Mouse (Mus musculus): ENCODE results near the gene Tcl1. TPM values are rescaled to one million over a fixed set of nuclear protein-coding genes. Genes with fewer than 3 reads are reported as not detected.

The Tcl1 gene
- not detected in 2 replicates for polyA plus RNA-seq (2016; fragmentation: Nextera tagmentation; extraction: Ambion mirVana)

- Histone ChIP-seq H3K36me3 (no peaks in the 10 kb centered on the region), H3K9me3 (no peaks in the 10 kb centered on the region), H3K9ac (replicated peaks) (no peak within 1 kb of the TSS), H3K4me2 (no peak within 1 kb of the TSS), H3K27ac (no peak within 1 kb of the TSS), H3K27me3 (no peaks in the 10 kb centered on the region), H3K4me1 (replicated peaks) (no peaks in the 10 kb centered on the region), H3K4me3 (replicated peaks) (no peak within 1 kb of the TSS)
- 83% methylated on average over 22 of the region's 22 CpGs for WGBS
- no peak for ATAC-seq (ENCODE audit: insufficient number of reproducible peaks, insufficient read depth, low FRiP score, low TSS enrichment, low read depth)
Measured at GRCm38 (mm10) chr12:105222601-105223319, at the start of gene Tcl1. Tcl1 (minus strand) TSS chr12:105222793.

- Histone ChIP-seq H3K27me3 (no peaks in the 10 kb centered on the region), H3K9ac (replicated peaks) (no peak overlapping the region), H3K27ac (no peak overlapping the region), H3K9me3 (no peaks in the 10 kb centered on the region), H3K36me3 (no peaks in the 10 kb centered on the region), H3K4me3 (replicated peaks) (no peak overlapping the region), H3K4me2 (no peak overlapping the region), H3K4me1 (replicated peaks) (0 out of 2 replicates have a peak, but pooled peaks cover 2% of the 10 kb centered on the region)
- ATAC-seq (ENCODE audit: insufficient number of reproducible peaks, insufficient read depth, low FRiP score, low TSS enrichment, low read depth) = no peak
- WGBS = 28% methylated on average over 17 of the region's 17 CpGs
Measured at GRCm38 (mm10) chr12:105271016-105271965, 48.7 kb upstream of the Tcl1 start.

GRCm38 (mm10) chr12:105267076-105267475, 44.5 kb upstream of the Tcl1 start:
- H3K27ac ChIP-seq = no peak overlapping the region
- no peak overlapping the region for H3K4me3 ChIP-seq (replicated peaks)
- ATAC-seq (ENCODE audit: insufficient number of reproducible peaks, insufficient read depth, low FRiP score, low TSS enrichment, low read depth) = no peak
- no peak overlapping the region for H3K4me2 ChIP-seq
- no peaks in the 10 kb centered on the region for H3K27me3 ChIP-seq
- H3K36me3 ChIP-seq = no peaks in the 10 kb centered on the region
- H3K4me1 ChIP-seq (replicated peaks) = peaks cover 15% of the 10 kb centered on the region; the same call in 1 of the 2 replicates
- no peak overlapping the region for H3K9ac ChIP-seq (replicated peaks)
- no peaks in the 10 kb centered on the region for H3K9me3 ChIP-seq
- 86% methylated on average over 5 of the region's 5 CpGs for WGBS

GRCm38 (mm10) chr12:105266096-105266495, 43.5 kb upstream of the Tcl1 start:
- Histone ChIP-seq H3K36me3 (no peaks in the 10 kb centered on the region), H3K4me2 (no peak overlapping the region), H3K4me1 (replicated peaks) (peaks cover 15% of the 10 kb centered on the region; the same call in 1 of the 2 replicates), H3K27me3 (peaks cover 3% of the 10 kb centered on the region), H3K9ac (replicated peaks) (no peak overlapping the region), H3K27ac (no peak overlapping the region), H3K4me3 (replicated peaks) (no peak overlapping the region), H3K9me3 (no peaks in the 10 kb centered on the region)
- WGBS = 11% methylated on average over 3 of the region's 3 CpGs
- ATAC-seq (ENCODE audit: insufficient number of reproducible peaks, insufficient read depth, low FRiP score, low TSS enrichment, low read depth) = no peak

- 36% methylated on average over 4 of the region's 4 CpGs for WGBS
- ATAC-seq (ENCODE audit: insufficient number of reproducible peaks, insufficient read depth, low FRiP score, low TSS enrichment, low read depth) = no peak
- no peak overlapping the region for H3K27ac ChIP-seq
- peaks cover 8% of the 10 kb centered on the region; the same call in 1 of the 2 replicates for H3K4me1 ChIP-seq (replicated peaks)
- no peaks in the 10 kb centered on the region for H3K9me3 ChIP-seq
- H3K4me2 ChIP-seq = no peak overlapping the region
- H3K36me3 ChIP-seq = no peaks in the 10 kb centered on the region
- peaks cover 3% of the 10 kb centered on the region for H3K27me3 ChIP-seq
- H3K9ac ChIP-seq (replicated peaks) = no peak overlapping the region
- H3K4me3 ChIP-seq (replicated peaks) = no peak overlapping the region
Measured at GRCm38 (mm10) chr12:105259221-105259620, 36.6 kb upstream of the Tcl1 start.

- H3K27me3 ChIP-seq = peaks cover 3% of the 10 kb centered on the region
- H3K27ac ChIP-seq = no peak overlapping the region
- no peaks in the 10 kb centered on the region for H3K9me3 ChIP-seq
- WGBS = 13% methylated on average over 9 of the region's 9 CpGs
- no peak overlapping the region for H3K9ac ChIP-seq (replicated peaks)
- H3K36me3 ChIP-seq = no peaks in the 10 kb centered on the region
- ATAC-seq (ENCODE audit: insufficient number of reproducible peaks, insufficient read depth, low FRiP score, low TSS enrichment, low read depth) = no peak
- no peak overlapping the region for H3K4me2 ChIP-seq
- 0 out of 2 replicates have a peak, but pooled peaks cover 3% of the 10 kb centered on the region for H3K4me1 ChIP-seq (replicated peaks)
- no peak overlapping the region for H3K4me3 ChIP-seq (replicated peaks)
Measured at GRCm38 (mm10) chr12:105258787-105259186, 36.2 kb upstream of the Tcl1 start.

- Histone ChIP-seq H3K27me3 (0 out of 2 replicates have a peak, but pooled peaks cover 5% of the 10 kb centered on the region), H3K36me3 (no peaks in the 10 kb centered on the region), H3K27ac (no peak overlapping the region), H3K4me2 (no peak overlapping the region), H3K4me3 (replicated peaks) (no peak overlapping the region), H3K4me1 (replicated peaks) (peaks cover 10% of the 10 kb centered on the region), H3K9me3 (no peaks in the 10 kb centered on the region), H3K9ac (replicated peaks) (no peak overlapping the region)
- peak; percentile 52; the same call in 1 of the 2 replicates for ATAC-seq (ENCODE audit: insufficient number of reproducible peaks, insufficient read depth, low FRiP score, low TSS enrichment, low read depth)
- WGBS = 95% methylated on average over 3 of the region's 3 CpGs
Measured at GRCm38 (mm10) chr12:105253796-105254195, 31.2 kb upstream of the Tcl1 start.

GRCm38 (mm10) chr12:105248763-105249233, 26.2 kb upstream of the Tcl1 start:
- peaks cover 19% of the 10 kb centered on the region for H3K4me1 ChIP-seq (replicated peaks)
- no peak overlapping the region for H3K9ac ChIP-seq (replicated peaks)
- peak overlapping the region; percentile 50 for H3K4me2 ChIP-seq
- 7% methylated on average over 9 of the region's 9 CpGs for WGBS
- 0 out of 2 replicates have a peak, but pooled peaks cover 5% of the 10 kb centered on the region for H3K27me3 ChIP-seq
- H3K9me3 ChIP-seq = no peaks in the 10 kb centered on the region
- no peaks in the 10 kb centered on the region for H3K36me3 ChIP-seq
- H3K4me3 ChIP-seq (replicated peaks) = no peak overlapping the region
- H3K27ac ChIP-seq = no peak overlapping the region
- no peak for ATAC-seq (ENCODE audit: insufficient number of reproducible peaks, insufficient read depth, low FRiP score, low TSS enrichment, low read depth)

- H3K4me1 ChIP-seq (replicated peaks) = no peaks in the 10 kb centered on the region
- H3K4me3 ChIP-seq (replicated peaks) = no peak overlapping the region
- no peak for ATAC-seq (ENCODE audit: insufficient number of reproducible peaks, insufficient read depth, low FRiP score, low TSS enrichment, low read depth)
- no peaks in the 10 kb centered on the region for H3K27me3 ChIP-seq
- no peaks in the 10 kb centered on the region for H3K36me3 ChIP-seq
- WGBS = 86% methylated on average over 9 of the region's 9 CpGs
- H3K9ac ChIP-seq (replicated peaks) = no peak overlapping the region
- no peaks in the 10 kb centered on the region for H3K9me3 ChIP-seq
- H3K27ac ChIP-seq = no peak overlapping the region
- H3K4me2 ChIP-seq = no peak overlapping the region
Measured at GRCm38 (mm10) chr12:105239060-105239459, 16.5 kb upstream of the Tcl1 start.

GRCm38 (mm10) chr12:105235091-105235490, 12.5 kb upstream of the Tcl1 start:
- Histone ChIP-seq H3K27ac (no peak overlapping the region), H3K4me2 (no peak overlapping the region), H3K4me1 (replicated peaks) (no peaks in the 10 kb centered on the region), H3K9ac (replicated peaks) (no peak overlapping the region), H3K4me3 (replicated peaks) (no peak overlapping the region), H3K36me3 (no peaks in the 10 kb centered on the region), H3K27me3 (no peaks in the 10 kb centered on the region), H3K9me3 (no peaks in the 10 kb centered on the region)
- WGBS = 84% methylated on average over 3 of the region's 3 CpGs
- no peak for ATAC-seq (ENCODE audit: insufficient number of reproducible peaks, insufficient read depth, low FRiP score, low TSS enrichment, low read depth)

GRCm38 (mm10) chr12:105234362-105234761, 11.8 kb upstream of the Tcl1 start:
- Histone ChIP-seq H3K27me3 (no peaks in the 10 kb centered on the region), H3K4me1 (replicated peaks) (no peaks in the 10 kb centered on the region), H3K27ac (no peak overlapping the region), H3K9ac (replicated peaks) (no peak overlapping the region), H3K36me3 (no peaks in the 10 kb centered on the region), H3K9me3 (no peaks in the 10 kb centered on the region), H3K4me2 (no peak overlapping the region), H3K4me3 (replicated peaks) (no peak overlapping the region)
- 73% methylated on average over 11 of the region's 11 CpGs for WGBS
- ATAC-seq (ENCODE audit: insufficient number of reproducible peaks, insufficient read depth, low FRiP score, low TSS enrichment, low read depth) = no peak
